Mouse (Mus musculus) liver, embryonic 14.5 days (tissue): ENCODE results near the gene Stk40. TPM values are rescaled to one million over a fixed set of nuclear protein-coding genes. Genes with fewer than 3 reads are reported as not detected.
A peak's percentile ranks its signal among the peaks of the same experiment; 100 is the strongest.

Experiments used
- ATAC-seq: fragments of 200-750 bp; cut with Nextera tagmentation; 2 replicates; pipeline ENCODE4 v1.8.0; 2017; ENCODE audit warnings: moderate number of reproducible peaks, mild to moderate bottlenecking, moderate library complexity; ENCODE audit not compliant: insufficient read depth
- DNase-seq, 3 experiments: peaks; one replicate each; pipeline ENCODE4 v3.0.0-alpha.2; 2012 to 2013; ENCODE audit warnings: low read depth in 3 of 3, low spot score in 3 of 3
- H3K27ac ChIP-seq: fragments of 300-500 bp; sonication (generic); 2 replicates; pipeline ENCODE4 v1.5.1; 2014; ENCODE audit warnings: moderate library complexity, mild to moderate bottlenecking, control low read depth, inconsistent platforms
- H3K27me3 ChIP-seq: fragments of 300-500 bp; sonication (generic); 2 replicates; pipeline ENCODE4 v1.6.1; 2014; ENCODE audit warnings: mild to moderate bottlenecking, low read length, moderate library complexity; ENCODE audit not compliant: control insufficient read depth, insufficient read depth
- H3K36me3 ChIP-seq: fragments of 300-500 bp; sonication (generic); replicated peaks from 2 replicates; pipeline ENCODE4 v1.6.1; 2014; ENCODE audit warnings: low read depth; ENCODE audit not compliant: control insufficient read depth, insufficient read depth
- H3K4me1 ChIP-seq, 2 experiments: fragments of 200-500 bp in 1 of 2; fragments of 300-500 bp in 1 of 2; sonication (generic) in 1 of 2; replicated peaks; 2 replicates each; pipeline ENCODE4 v1.6.1; 2012 to 2014; ENCODE audit warnings: antibody characterized with exemption in 1 of 2, inconsistent platforms in 1 of 2, low read length in 1 of 2; ENCODE audit not compliant: control insufficient read depth in 2 of 2, insufficient read depth in 2 of 2
- H3K4me2 ChIP-seq: fragments of 300-500 bp; sonication (generic); 2 replicates; pipeline ENCODE4 v1.6.1; 2014; ENCODE audit warnings: low read depth, mild to moderate bottlenecking, control low read depth, moderate library complexity
- H3K4me3 ChIP-seq, 2 experiments: fragments of 200-500 bp in 1 of 2; fragments of 300-500 bp in 1 of 2; sonication (generic) in 1 of 2; 2 replicates each; pipeline ENCODE4 v1.5.1; 2012 to 2014; ENCODE audit warnings: low read depth in 2 of 2, low read length in 2 of 2, mild to moderate bottlenecking in 2 of 2, control low read depth in 1 of 2, inconsistent platforms in 1 of 2, moderate library complexity in 1 of 2; ENCODE audit not compliant: insufficient read depth in 1 of 2
- H3K9ac ChIP-seq: fragments of 300-500 bp; sonication (generic); replicated peaks from 2 replicates; pipeline ENCODE4 v1.6.1; 2014; ENCODE audit warnings: mild to moderate bottlenecking, control low read depth, moderate library complexity
- H3K9me3 ChIP-seq: fragments of 300-500 bp; sonication (generic); 2 replicates; pipeline ENCODE4 v1.6.1; 2016; ENCODE audit warnings: low read length, mixed read lengths; ENCODE audit not compliant: control insufficient read depth
- CTCF ChIP-seq: IDR thresholded peaks from 2 replicates; pipeline ENCODE4 v1.5.1; 2016; ENCODE audit warnings: antibody characterized with exemption, low read depth, control low read depth
- EP300 ChIP-seq: IDR thresholded peaks from 2 replicates; pipeline ENCODE4 v1.6.1; 2016; ENCODE audit warnings: antibody characterized with exemption, low read depth
- WGBS: fragments of 180-500 bp; shearing (Covaris S2); extraction: QIAGEN DNeasy Blood & Tissue Kit; methylation state at CpG from one replicate; pipeline ENCODE4 v1.1.7; 2014; ENCODE audit not compliant: insufficient replicate concordance; 5-methylcytosine and 5-hydroxymethylcytosine counted together
- polyA plus RNA-seq, 2 experiments: library from polyadenylated mRNA; depleted of rRNA in 1 of 2; stranded (reverse) in 1 of 2; unstranded in 1 of 2; fragments of >200 nt; fragmentation: Nextera tagmentation in 1 of 2; extraction: Ambion mirVana in 1 of 2; gene quantifications; 2 replicates each; pipeline versions ENCODE4 v1.2.1 to v1.2.3; 2012 to 2014

Stk40 gene
- polyA plus RNA-seq, 2 experiments, result 4.3 to 9.0 TPM

GRCm38 (mm10) chr4:126146974-126147532 lies 43.3 kb downstream of the Stk40 start:
- peaks cover 31% of the 10 kb centered on the region for H3K27me3 ChIP-seq
- DNase-seq, result no peak
- H3K4me2 ChIP-seq, result peak overlapping the region; percentile 57
- peaks cover 0 to 12% of the 10 kb centered on the region in 2 experiments; a peak in 2 of 4 replicates for H3K4me1 ChIP-seq
- ATAC-seq, result no peak
- H3K27ac ChIP-seq, result no peak overlapping the region
- H3K9me3 ChIP-seq, result no peaks in the 10 kb centered on the region
- H3K36me3 ChIP-seq, result no peaks in the 10 kb centered on the region
- H3K9ac ChIP-seq, result no peak overlapping the region
- WGBS, result 59% methylated on average over 9 of the region's 9 CpGs
- H3K4me3 ChIP-seq, result no peak overlapping the region
- no peak for TF ChIP-seq EP300
- TF ChIP-seq CTCF, result no peak

GRCm38 (mm10) chr4:126147533-126148160 lies 43.9 kb downstream of the Stk40 start, which contains the start of gene Eva1b:
Gene Eva1b (plus strand): TSS chr4:126147744.
- no peaks in the 10 kb centered on the region for H3K9me3 ChIP-seq
- TF ChIP-seq CTCF (no peak), EP300 (no peak)
- WGBS, result 20% methylated on average over 24 of the region's 24 CpGs
- peaks cover 31% of the 10 kb centered on the region for H3K27me3 ChIP-seq
- peak; percentile 62; the same call in 1 of the 2 replicates for ATAC-seq
- no peak within 1 kb of the TSS for H3K9ac ChIP-seq
- no peaks in the 10 kb centered on the region for H3K36me3 ChIP-seq
- peaks cover 0 to 12% of the 10 kb centered on the region in 2 experiments; a peak in 2 of 4 replicates for H3K4me1 ChIP-seq
- peak in 1 of 3 experiments; percentile 38 for DNase-seq
- peak within 1 kb of the TSS; percentile 41 to 44 for H3K4me3 ChIP-seq
- H3K4me2 ChIP-seq, result peak within 1 kb of the TSS; percentile 57
- H3K27ac ChIP-seq, result no peak within 1 kb of the TSS

- TF ChIP-seq EP300 (no peak), CTCF (no peak)
- H3K9ac ChIP-seq, result no peak overlapping the region
- peaks cover 0 to 12% of the 10 kb centered on the region in 2 experiments; a peak in 2 of 4 replicates for H3K4me1 ChIP-seq
- H3K27ac ChIP-seq, result no peak overlapping the region
- no peaks in the 10 kb centered on the region for H3K9me3 ChIP-seq
- H3K27me3 ChIP-seq, result peaks cover 31% of the 10 kb centered on the region
- DNase-seq (no peak), ATAC-seq (peak; percentile 56)
- H3K4me2 ChIP-seq, result peak overlapping the region; percentile 57
- H3K4me3 ChIP-seq, result peak overlapping the region; percentile 41 to 44
- no peaks in the 10 kb centered on the region for H3K36me3 ChIP-seq
- WGBS, result 2% methylated on average over 64 of the region's 67 CpGs
These were observed 44.6 kb downstream of the Stk40 start for GRCm38 (mm10) chr4:126148161-126148961.

- peak overlapping the region; percentile 41 to 44 for H3K4me3 ChIP-seq
- DNase-seq (no peak), ATAC-seq (no peak)
- TF ChIP-seq CTCF (no peak), EP300 (no peak)
- no peak overlapping the region for H3K9ac ChIP-seq
- peaks cover 31% of the 10 kb centered on the region for H3K27me3 ChIP-seq
- H3K4me1 ChIP-seq, result peaks cover 0 to 12% of the 10 kb centered on the region in 2 experiments; a peak in 2 of 4 replicates
- no peaks in the 10 kb centered on the region for H3K36me3 ChIP-seq
- WGBS, result 37% methylated on average over 42 of the region's 42 CpGs
- H3K9me3 ChIP-seq, result no peaks in the 10 kb centered on the region
- peak overlapping the region; percentile 57 for H3K4me2 ChIP-seq
- H3K27ac ChIP-seq, result no peak overlapping the region
These were observed 45.4 kb downstream of the Stk40 start for GRCm38 (mm10) chr4:126149041-126149676.
